Mouse (Mus musculus): ENCODE data around the gene Rfx8.

GRCm38 (mm10) chr1:39720632-39721350, at the start of gene Rfx8:
- TF ChIP-seq CTCF (IDR thresholded peaks at IDR 0.05; ENCODE audit: extremely low read depth, insufficient read depth, low read length) (no peak), POLR2A (IDR thresholded peaks at IDR 0.05; ENCODE audit: extremely low read depth, insufficient read depth, low read length) (no peak)
